Mouse (Mus musculus) gastrocnemius, postnatal 25 days (tissue): Measurements from ENCODE around the gene Apoh. TPM values are rescaled to one million over a fixed set of nuclear protein-coding genes. Genes with fewer than 3 reads are reported as not detected.

Experiments used
- total RNA-seq, 2 experiments: library from RNA; stranded (reverse); gene quantifications; 1 replicate in 1 of 2; 2 replicates in 1 of 2; pipeline ENCODE4 v1.2.3; 2021

The Apoh gene
- total RNA-seq, 2 experiments from 2014 or later = 0.84 to 0.96 TPM

Other genes with a start within 250 kb of the Apoh start
- 10 to 100 TPM; 46.3 to 48.9 TPM for gene Prkca, start 574 bp downstream of the Apoh start, total RNA-seq
- gene Cep112, start 81.8 kb downstream of the Apoh start, total RNA-seq = 1 to 10 TPM; 3.7 to 4.7 TPM